Mouse (Mus musculus): ENCODE measurements around the gene Gm38392. TPM values are rescaled to one million over a fixed set of nuclear protein-coding genes. Genes with fewer than 3 reads are reported as not detected.
"Not testable (repeated sequence)": the region's sequence is repeated elsewhere in the genome, so short reads cannot be mapped to it uniquely, and the experiment has no call there.

The Gm38392 gene
- total RNA-seq, 2 experiments from 2014 or later = 0.29 TPM; not detected in 1

- intact Hi-C loops (cut with DNase I); DNase-seq: not testable (repeated sequence)
These were observed 5.7 kb downstream of the Gm38392 start for GRCm38 (mm10) chr3:88281141-88281916.

- DNase-seq = no peak
These were observed 7.0 kb downstream of the Gm38392 start for GRCm38 (mm10) chr3:88280035-88280434.

GRCm38 (mm10) chr3:88276529-88277143 lies 10.4 kb downstream of the Gm38392 start:
- intact Hi-C loops (cut with DNase I) = no loop called here
- peak; percentile 15 to 36 for DNase-seq

More at GRCm38 (mm10) chr3:88280035-88280434, 7.0 kb downstream of the Gm38392 start:
- intact Hi-C loops (cut with DNase I) = no loop called here

GRCm38 (mm10) chr3:88276121-88276520 lies 10.9 kb downstream of the Gm38392 start:
- DNase-seq = no peak
- intact Hi-C loops (cut with DNase I) = no loop called here

- DNase-seq = no peak
- intact Hi-C loops (cut with DNase I) = no loop called here
These were observed 13.0 kb downstream of the Gm38392 start for GRCm38 (mm10) chr3:88274002-88274401.

- intact Hi-C loops (cut with DNase I) = no loop called here
- DNase-seq = no peak
These were observed 15.2 kb downstream of the Gm38392 start for GRCm38 (mm10) chr3:88271859-88272258.

- intact Hi-C loops (cut with DNase I); DNase-seq: not testable (repeated sequence)
These were observed 15.7 kb downstream of the Gm38392 start for GRCm38 (mm10) chr3:88271298-88271697.

GRCm38 (mm10) chr3:88268991-88269390 lies 18.0 kb downstream of the Gm38392 start:
- DNase-seq = no peak
- intact Hi-C loops (cut with DNase I) = no loop called here

GRCm38 (mm10) chr3:88268014-88268413 lies 19.0 kb downstream of the Gm38392 start:
- intact Hi-C loops (cut with DNase I); DNase-seq: not testable (repeated sequence)

- intact Hi-C loops (cut with DNase I) = no loop called here
- no peak for DNase-seq
These were observed 24.7 kb downstream of the Gm38392 start for GRCm38 (mm10) chr3:88262346-88262745.

GRCm38 (mm10) chr3:88256382-88256781 lies 30.6 kb downstream of the Gm38392 start:
- DNase-seq = no peak

GRCm38 (mm10) chr3:88255950-88256349 lies 31.1 kb downstream of the Gm38392 start:
- intact Hi-C loops (cut with DNase I) = no loop called here
- DNase-seq = no peak

More at GRCm38 (mm10) chr3:88256382-88256781, 30.6 kb downstream of the Gm38392 start:
- intact Hi-C loops (cut with DNase I) = no loop called here

- peak; percentile 18 to 23 for DNase-seq
- intact Hi-C loops (cut with DNase I) = no loop called here
These were observed 32.6 kb downstream of the Gm38392 start, which contains the start of gene Rhbg for GRCm38 (mm10) chr3:88254268-88254926. Gene Rhbg (minus strand): TSS chr3:88254709.

GRCm38 (mm10) chr3:88252739-88253138 lies 34.3 kb downstream of the Gm38392 start:
- intact Hi-C loops (cut with DNase I) = no loop called here
- DNase-seq = no peak

GRCm38 (mm10) chr3:88248406-88248805 lies 38.6 kb downstream of the Gm38392 start:
- intact Hi-C loops (cut with DNase I) = no loop called here
- no peak for DNase-seq

GRCm38 (mm10) chr3:88247666-88248065 lies 39.3 kb downstream of the Gm38392 start:
- intact Hi-C loops (cut with DNase I) = no loop called here
- no peak for DNase-seq

- intact Hi-C loops (cut with DNase I) = no loop called here
These were observed 41.2 kb downstream of the Gm38392 start for GRCm38 (mm10) chr3:88245811-88246210.

GRCm38 (mm10) chr3:88244071-88244470 lies 42.9 kb downstream of the Gm38392 start:
- intact Hi-C loops (cut with DNase I) = loop anchor here (5.0 kb wide), 1 partner anchor 157 kb away; no protein-coding TSS in a partner anchor
- DNase-seq = peak; percentile 27 to 63

More at GRCm38 (mm10) chr3:88245811-88246210, 41.2 kb downstream of the Gm38392 start:
- peak; percentile 54 to 83 for DNase-seq

GRCm38 (mm10) chr3:88242531-88242930 lies 44.5 kb downstream of the Gm38392 start:
- DNase-seq = peak; percentile 75 to 87
- intact Hi-C loops (cut with DNase I) = loop anchor here (1.0 to 5.0 kb wide), 2 partner anchors 50 to 155 kb away; no protein-coding TSS in a partner anchor

- no peak for DNase-seq
- intact Hi-C loops (cut with DNase I) = loop anchor here (5.0 kb wide), 1 partner anchor 154 kb away; no protein-coding TSS in a partner anchor
These were observed 45.8 kb downstream of the Gm38392 start for GRCm38 (mm10) chr3:88241045-88241786.

Data from heart, postnatal 10 days (tissue).